Mouse (Mus musculus) bone marrow macrophage, adult 2 months (primary cell): ENCODE measurements around the gene Gm21985.

Experiments used
- CTCF ChIP-seq: IDR thresholded peaks from 2 replicates; pipeline ENCODE4 v1.5.1; 2012; ENCODE audit warnings: low read depth, mild to moderate bottlenecking, low read length, moderate library complexity
- POLR2A ChIP-seq: IDR thresholded peaks from 2 replicates; pipeline ENCODE4 v1.6.1; 2012; ENCODE audit warnings: mild to moderate bottlenecking, low read depth, low read length, borderline replicate concordance

DNA sequence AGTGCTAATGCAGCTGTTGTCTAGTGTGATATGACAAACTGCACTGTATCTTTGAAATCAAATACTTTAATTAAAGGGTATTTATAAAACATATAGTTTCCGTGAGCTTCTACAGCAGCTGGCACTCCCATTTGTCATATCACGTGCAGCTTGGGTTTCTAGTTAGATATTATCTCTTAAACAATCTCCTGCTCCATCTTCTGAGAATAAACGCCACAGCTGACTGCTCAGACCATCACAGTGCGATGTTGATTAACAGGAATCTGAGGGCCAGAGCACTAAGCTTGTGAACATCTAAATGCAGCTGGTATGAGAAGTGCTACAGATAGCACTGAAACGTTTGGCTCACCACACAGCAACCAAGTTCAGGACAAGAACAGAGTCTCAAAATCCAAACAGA lies 164.3 kb downstream of the Gm21985 start:
- TF ChIP-seq CTCF (no peak), POLR2A (no peak)
